In the genomic region with DNA sequence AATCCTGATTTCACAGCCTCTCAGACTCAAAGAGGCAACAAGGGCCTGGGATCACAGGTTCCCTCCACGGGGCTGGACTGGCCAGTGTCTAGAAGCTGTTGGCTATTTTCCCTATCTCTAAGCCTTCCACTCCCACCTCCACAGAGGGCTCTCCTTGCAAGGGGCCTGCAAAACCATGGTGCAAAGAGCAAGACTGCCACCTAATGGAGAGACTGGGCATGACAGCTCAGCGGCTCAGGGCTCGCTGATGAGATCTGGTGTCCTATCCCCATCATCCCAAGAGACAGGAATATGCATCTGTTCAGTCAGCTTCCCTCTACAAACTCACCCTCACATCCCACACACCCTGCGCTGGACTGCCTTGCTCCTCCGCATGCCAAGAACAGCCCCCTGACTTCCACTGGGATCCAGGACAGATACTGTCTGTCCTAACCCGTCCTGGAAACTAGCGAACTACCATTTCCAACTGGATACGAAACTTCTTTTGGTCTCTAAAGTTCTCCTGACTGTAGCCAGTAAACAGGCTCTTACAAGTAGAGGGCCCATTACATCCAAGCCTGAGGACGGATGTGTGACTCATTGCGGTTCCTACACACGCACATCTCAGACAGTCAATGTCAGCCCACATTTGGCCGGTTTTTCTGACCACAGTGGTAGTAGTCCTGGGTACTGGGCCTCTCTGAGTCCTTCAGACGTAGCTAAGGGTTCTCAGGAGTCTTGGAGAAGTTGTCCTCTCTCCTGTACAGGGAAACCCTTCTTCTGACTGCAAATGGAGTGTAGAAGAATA, we compare ENCODE assay signal across 8 mouse cellular contexts. TPM values are rescaled to one million over a fixed set of nuclear protein-coding genes. Genes with fewer than 3 reads are reported as not detected.
A peak's percentile ranks its signal among the peaks of the same experiment; 100 is the strongest.
DNase-seq lines count a peak whose midpoint lies in the region; ATAC-seq and TF ChIP-seq lines count a peak whose summit lies in the region.

No protein-coding gene starts in this region.

- no peak for TF ChIP-seq EP300 in lung, postnatal 0 days (IDR thresholded peaks at IDR 0.05)

- H3K4me2 ChIP-seq in midbrain, embryonic 15.5 days: no peak overlapping the region
- no peak overlapping the region for H3K4me2 ChIP-seq in lung, postnatal 0 days (replicated peaks; ENCODE audit: low read depth, low read length)

- H3K27ac ChIP-seq in midbrain, embryonic 10.5 days (replicated peaks): no peak overlapping the region
- no peak overlapping the region for H3K27ac ChIP-seq in midbrain, embryonic 15.5 days
- H3K27ac ChIP-seq in cerebellum, adult 2 months (ENCODE audit: insufficient read depth, low read length): no peak overlapping the region
- no peak overlapping the region for H3K27ac ChIP-seq in lung, postnatal 0 days (ENCODE audit: low read length)

- H3K9me3 ChIP-seq in midbrain, embryonic 10.5 days (replicated peaks): no peaks in the 10 kb centered on the region
- H3K9me3 ChIP-seq in midbrain, embryonic 15.5 days: no peaks in the 10 kb centered on the region
- H3K9me3 ChIP-seq in lung, postnatal 0 days (ENCODE audit: low read length): no peaks in the 10 kb centered on the region

- peak; percentile 89 for DNase-seq in midbrain, embryonic 10.5 days (ENCODE audit: low spot score)
- DNase-seq in cerebellum, adult 2 months: peak; percentile 53 to 76
- peak; percentile 77 to 82 for DNase-seq in frontal cortex, postnatal 36 days (ENCODE audit: low spot score in 2 of 2)
- DNase-seq in kidney, postnatal 14 days: peak; percentile 72
- peak; percentile 68 for DNase-seq in lung, postnatal 0 days (ENCODE audit: low spot score)
- peak; percentile 85 for DNase-seq in retina, postnatal 1 day
- peak; percentile 86 for DNase-seq in thymus, postnatal 4 days

- WGBS in midbrain, embryonic 10.5 days: 59% methylated on average over 13 of the region's 13 CpGs
- 57% methylated on average over 13 of the region's 13 CpGs for WGBS in midbrain, embryonic 15.5 days
- WGBS in cerebellum, adult 2 months: 51% methylated on average over 13 of the region's 13 CpGs
- 53% methylated on average over 13 of the region's 13 CpGs for WGBS in lung, postnatal 0 days

- no peak overlapping the region for H3K9ac ChIP-seq in midbrain, embryonic 15.5 days
- H3K9ac ChIP-seq in lung, postnatal 0 days (replicated peaks; ENCODE audit: low read depth): no peak overlapping the region

- no peaks in the 10 kb centered on the region for H3K27me3 ChIP-seq in midbrain, embryonic 10.5 days (ENCODE audit: low read depth, poor library complexity, severe bottlenecking)
- H3K27me3 ChIP-seq in midbrain, embryonic 15.5 days (replicated peaks): no peaks in the 10 kb centered on the region
- no peaks in the 10 kb centered on the region for H3K27me3 ChIP-seq in cerebellum, adult 2 months (ENCODE audit: control insufficient read depth, insufficient read depth, low read length)
- H3K27me3 ChIP-seq in lung, postnatal 0 days (replicated peaks; ENCODE audit: insufficient read depth, low read length): no peaks in the 10 kb centered on the region

- H3K4me1 ChIP-seq in midbrain, embryonic 10.5 days: peaks cover 11% of the 10 kb centered on the region
- H3K4me1 ChIP-seq in midbrain, embryonic 15.5 days: peaks cover 9% of the 10 kb centered on the region; the same call in 1 of the 2 replicates
- H3K4me1 ChIP-seq in cerebellum, adult 2 months (ENCODE audit: control insufficient read depth, insufficient read depth, low read length): no peaks in the 10 kb centered on the region
- no peaks in the 10 kb centered on the region for H3K4me1 ChIP-seq in lung, postnatal 0 days (ENCODE audit: insufficient read depth, low read depth, low read length)

- peak; percentile 98 for TF ChIP-seq CTCF in cerebellum, adult 2 months (IDR thresholded peaks at IDR 0.05; ENCODE audit: borderline replicate concordance, insufficient read depth, low read depth, low read length)
- TF ChIP-seq CTCF in lung, postnatal 0 days (IDR thresholded peaks at IDR 0.05): peak; percentile 96

- H3K4me3 ChIP-seq in midbrain, embryonic 10.5 days: no peak overlapping the region
- H3K4me3 ChIP-seq in midbrain, embryonic 15.5 days: no peak overlapping the region
- no peak overlapping the region for H3K4me3 ChIP-seq in cerebellum, adult 2 months (replicated peaks; ENCODE audit: insufficient read depth, low read depth, low read length)
- no peak overlapping the region for H3K4me3 ChIP-seq in lung, postnatal 0 days (ENCODE audit: low read depth, low read length)

- ATAC-seq in midbrain, embryonic 15.5 days (replicated peaks): no peak; the same call in 1 of the 2 replicates
- peak; percentile 32; the same call in 1 of the 2 replicates for ATAC-seq in lung, postnatal 0 days

- H3K36me3 ChIP-seq in midbrain, embryonic 10.5 days: peaks cover 6% of the 10 kb centered on the region; the same call in 1 of the 2 replicates
- H3K36me3 ChIP-seq in midbrain, embryonic 15.5 days (replicated peaks): no peaks in the 10 kb centered on the region
- H3K36me3 ChIP-seq in lung, postnatal 0 days (ENCODE audit: insufficient read depth, low read length): no peaks in the 10 kb centered on the region

- no peak for TF ChIP-seq POLR2A in cerebellum, adult 2 months (IDR thresholded peaks at IDR 0.05; ENCODE audit: borderline replicate concordance, insufficient read depth, low read length)

RNA-seq across cellular contexts. Expression of gene Mrm1, which starts 5.4 kb away (rescaled TPM):
- polyA plus RNA-seq in midbrain, embryonic 10.5 days (2016; fragmentation: Nextera tagmentation; extraction: Ambion mirVana): 14.6 and 16.2 TPM in 2 replicates
- 13.2 and 16.0 TPM in 2 replicates for polyA plus RNA-seq in midbrain, embryonic 15.5 days (2015; fragmentation: Nextera tagmentation; extraction: Ambion mirVana)
- polyA plus RNA-seq in cerebellum, adult 2 months (2012; rRNA removed): 16.5 and 44.6 TPM in 2 replicates
- polyA plus RNA-seq in lung, postnatal 0 days (2015; fragmentation: Nextera tagmentation; extraction: Ambion mirVana): 5.3 and 6.5 TPM in 2 replicates

RNA-seq across cellular contexts. Expression of gene Dhrs11, which starts 14.9 kb away (rescaled TPM):
- polyA plus RNA-seq in midbrain, embryonic 10.5 days (2016; fragmentation: Nextera tagmentation; extraction: Ambion mirVana): 12.0 and 12.8 TPM in 2 replicates
- polyA plus RNA-seq in midbrain, embryonic 15.5 days (2015; fragmentation: Nextera tagmentation; extraction: Ambion mirVana): 6.6 and 8.7 TPM in 2 replicates
- 33.6 and 37.4 TPM in 2 replicates for polyA plus RNA-seq in cerebellum, adult 2 months (2012; rRNA removed)
- polyA plus RNA-seq in lung, postnatal 0 days (2015; fragmentation: Nextera tagmentation; extraction: Ambion mirVana): 9.1 and 9.3 TPM in 2 replicates

RNA-seq across cellular contexts. Expression of gene Ggnbp2, which starts 56.7 kb away (rescaled TPM):
- polyA plus RNA-seq in midbrain, embryonic 10.5 days (2016; fragmentation: Nextera tagmentation; extraction: Ambion mirVana): 55.7 and 56.3 TPM in 2 replicates
- 71.8 and 72.8 TPM in 2 replicates for polyA plus RNA-seq in midbrain, embryonic 15.5 days (2015; fragmentation: Nextera tagmentation; extraction: Ambion mirVana)
- polyA plus RNA-seq in cerebellum, adult 2 months (2012; rRNA removed): 120 and 123 TPM in 2 replicates
- polyA plus RNA-seq in lung, postnatal 0 days (2015; fragmentation: Nextera tagmentation; extraction: Ambion mirVana): 56.4 and 57.3 TPM in 2 replicates
